Mouse (Mus musculus) brain, embryonic 14.5 days (tissue): ENCODE results near the gene Wdr60.

Source experiments
- CTCF ChIP-seq: fragments of 200-500 bp; IDR thresholded peaks from 2 replicates; pipeline ENCODE4 v1.5.1; 2012; ENCODE audit warnings: inconsistent platforms, mild to moderate bottlenecking, moderate library complexity, borderline replicate concordance; ENCODE audit not compliant: insufficient read depth, insufficient read length; ENCODE audit errors: extremely low read depth
- POLR2A ChIP-seq: fragments of 200-500 bp; IDR thresholded peaks from 2 replicates; pipeline ENCODE4 v1.6.1; 2012; ENCODE audit warnings: mild to moderate bottlenecking, inconsistent platforms, borderline replicate concordance; ENCODE audit not compliant: poor library complexity, insufficient read depth, insufficient read length, severe bottlenecking; ENCODE audit errors: extremely low read depth

DNA sequence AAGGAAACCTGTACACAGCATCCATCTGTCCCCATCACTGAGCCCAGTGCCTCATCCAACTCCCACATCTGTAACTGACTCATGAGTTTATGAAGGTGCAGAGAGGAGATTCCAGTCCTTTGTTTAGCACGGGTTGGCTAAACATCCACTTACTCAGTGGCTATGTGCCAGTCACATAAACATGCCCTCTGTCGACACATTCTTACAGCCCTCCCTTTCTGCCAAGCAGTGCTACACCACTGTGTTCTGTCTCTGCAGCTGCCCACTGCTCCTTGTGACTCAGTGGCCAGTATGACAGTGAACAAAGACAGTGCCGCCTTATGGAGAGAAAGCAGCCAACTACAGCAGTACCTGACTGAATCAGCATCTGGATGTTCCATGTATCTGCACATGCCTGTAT is 57.1 kb downstream of the Wdr60 start:
- no peak for TF ChIP-seq CTCF
- no peak for TF ChIP-seq POLR2A
